Mouse (Mus musculus) embryonic fibroblast, embryonic 13.5 days (primary cell): Measurements from ENCODE around the gene Cdk18. TPM values are rescaled to one million over a fixed set of nuclear protein-coding genes. Genes with fewer than 3 reads are reported as not detected.

ENCODE experiments used
- H3K27ac ChIP-seq: 2 replicates; pipeline ENCODE4 v1.5.1; 2012; ENCODE audit warnings: low read length, control low read depth, inconsistent platforms; ENCODE audit not compliant: insufficient read depth
- H3K4me1 ChIP-seq: 2 replicates; pipeline ENCODE4 v1.6.1; 2011; ENCODE audit warnings: low read length; ENCODE audit not compliant: control insufficient read depth, insufficient read depth
- H3K4me3 ChIP-seq: 2 replicates; pipeline ENCODE4 v1.5.1; 2011; ENCODE audit warnings: mild to moderate bottlenecking, control low read depth, low read length; ENCODE audit not compliant: insufficient read depth
- CTCF ChIP-seq: IDR thresholded peaks from 2 replicates; pipeline ENCODE4 v1.5.1; 2011; ENCODE audit warnings: mild to moderate bottlenecking, control low read depth, low read length, moderate library complexity, borderline replicate concordance; ENCODE audit not compliant: insufficient read depth
- POLR2A ChIP-seq: IDR thresholded peaks from 2 replicates; pipeline ENCODE4 v1.6.1; 2011; ENCODE audit warnings: low read depth, mild to moderate bottlenecking, control low read depth, low read length, moderate library complexity
- polyA plus RNA-seq: library from polyadenylated mRNA; stranded (reverse); fragments of >200 nt; gene quantifications from 2 replicates; pipeline ENCODE4 v1.2.4, GENCODE M21; 2011; ENCODE audit warnings: low read depth; ENCODE audit not compliant: missing spikeins, insufficient read length

Gene Cdk18
- polyA plus RNA-seq, 1 experiment: 14.0 TPM

- H3K4me3 ChIP-seq: no peak overlapping the region
- no peak for TF ChIP-seq POLR2A
- no peak for TF ChIP-seq CTCF
- H3K27ac ChIP-seq: no peak overlapping the region
- peaks cover 20% of the 10 kb centered on the region; the same call in 1 of the 2 replicates for H3K4me1 ChIP-seq
Measured at GRCm38 (mm10) chr1:132150171-132150570, 10.7 kb upstream of the Cdk18 start.

- Histone ChIP-seq H3K4me3 (no peak overlapping the region), H3K4me1 (peaks cover 20% of the 10 kb centered on the region; the same call in 1 of the 2 replicates), H3K27ac (no peak overlapping the region)
- no peak for TF ChIP-seq POLR2A
Measured at GRCm38 (mm10) chr1:132149410-132149809, 9.9 kb upstream of the Cdk18 start.

- no peak overlapping the region for H3K27ac ChIP-seq
- peaks cover 9% of the 10 kb centered on the region; the same call in 1 of the 2 replicates for H3K4me1 ChIP-seq
- H3K4me3 ChIP-seq: no peak overlapping the region
- TF ChIP-seq POLR2A (no peak), CTCF (no peak)
Measured at GRCm38 (mm10) chr1:132145973-132146685, 6.6 kb upstream of the Cdk18 start.

- TF ChIP-seq POLR2A (no peak), CTCF (no peak)
- H3K4me3 ChIP-seq: no peak overlapping the region
- no peak overlapping the region for H3K27ac ChIP-seq
- H3K4me1 ChIP-seq: no peaks in the 10 kb centered on the region
Measured at GRCm38 (mm10) chr1:132144837-132145236, 5.4 kb upstream of the Cdk18 start.

GRCm38 (mm10) chr1:132144223-132144622 lies 4.7 kb upstream of the Cdk18 start:
- no peak overlapping the region for H3K27ac ChIP-seq
- H3K4me1 ChIP-seq: no peaks in the 10 kb centered on the region
- TF ChIP-seq POLR2A: no peak
- TF ChIP-seq CTCF: no peak
- no peak overlapping the region for H3K4me3 ChIP-seq

GRCm38 (mm10) chr1:132143730-132144129 lies 4.2 kb upstream of the Cdk18 start:
- TF ChIP-seq POLR2A (no peak), CTCF (no peak)
- H3K4me1 ChIP-seq: no peaks in the 10 kb centered on the region
- H3K4me3 ChIP-seq: no peak overlapping the region
- no peak overlapping the region for H3K27ac ChIP-seq

- no peak overlapping the region for H3K4me3 ChIP-seq
- H3K27ac ChIP-seq: no peak overlapping the region
- no peak for TF ChIP-seq CTCF
- TF ChIP-seq POLR2A: no peak
- H3K4me1 ChIP-seq: no peaks in the 10 kb centered on the region
Measured at GRCm38 (mm10) chr1:132143079-132143478, 3.6 kb upstream of the Cdk18 start.

- no peak overlapping the region for H3K27ac ChIP-seq
- no peak overlapping the region for H3K4me3 ChIP-seq
- TF ChIP-seq POLR2A: no peak
- no peak for TF ChIP-seq CTCF
Measured at GRCm38 (mm10) chr1:132141753-132142152, 2.3 kb upstream of the Cdk18 start.

GRCm38 (mm10) chr1:132141166-132141565 lies 1.7 kb upstream of the Cdk18 start:
- Histone ChIP-seq H3K4me3 (no peak overlapping the region), H3K27ac (no peak overlapping the region), H3K4me1 (no peaks in the 10 kb centered on the region)
- TF ChIP-seq POLR2A (no peak), CTCF (no peak)

More at GRCm38 (mm10) chr1:132141753-132142152, 2.3 kb upstream of the Cdk18 start:
- H3K4me1 ChIP-seq: no peaks in the 10 kb centered on the region

GRCm38 (mm10) chr1:132140574-132140973 lies 1.1 kb upstream of the Cdk18 start:
- no peak overlapping the region for H3K27ac ChIP-seq
- H3K4me1 ChIP-seq: no peaks in the 10 kb centered on the region
- H3K4me3 ChIP-seq: no peak overlapping the region
- TF ChIP-seq POLR2A (no peak), CTCF (no peak)

- no peaks in the 10 kb centered on the region for H3K4me1 ChIP-seq
- no peak overlapping the region for H3K4me3 ChIP-seq
- TF ChIP-seq POLR2A (no peak), CTCF (0 out of 2 replicates have a peak, but pooled peaks have one; percentile 14)
- H3K27ac ChIP-seq: no peak overlapping the region
Measured at GRCm38 (mm10) chr1:132140171-132140570, 687 bp upstream of the Cdk18 start.
